Mouse (Mus musculus): Measurements from ENCODE around the gene Zc3h7a. TPM values are rescaled to one million over a fixed set of nuclear protein-coding genes. Genes with fewer than 3 reads are reported as not detected.

Gene Zc3h7a
- polyA plus RNA-seq, 1 experiment from 2014 or later = 79.3 TPM

DNA sequence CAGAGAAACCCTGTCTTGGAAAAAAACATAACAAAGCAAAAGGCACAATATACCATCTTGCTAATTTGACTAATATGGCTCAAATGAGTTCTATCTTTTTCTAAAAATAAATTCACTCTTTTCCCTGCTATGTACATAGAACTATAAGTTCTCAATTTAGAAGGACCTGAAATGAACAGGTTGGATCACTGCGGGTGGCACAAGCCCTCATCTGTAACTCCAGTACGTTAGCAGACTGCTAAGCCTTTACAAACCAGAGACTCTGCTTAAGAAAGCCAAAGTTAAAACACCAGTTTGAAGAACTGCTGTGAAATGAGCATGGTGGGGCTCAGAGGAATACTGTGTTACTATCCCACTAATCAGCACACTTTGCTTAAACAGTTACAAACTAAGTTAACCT is 50.8 kb downstream of the Zc3h7a start:
- Histone ChIP-seq H3K4me1 (ENCODE audit: control insufficient read depth, insufficient read depth, low read length) (no peaks in the 10 kb centered on the region), H3K9ac (ENCODE audit: low read depth, low read length) (no peak overlapping the region), H3K4me3 (ENCODE audit: low read length) (no peak overlapping the region), H3K36me3 (ENCODE audit: control insufficient read depth, insufficient read depth, low read length) (peaks cover 9% of the 10 kb centered on the region), H3K27me3 (replicated peaks; ENCODE audit: control insufficient read depth, insufficient read depth, low read length) (no peaks in the 10 kb centered on the region), H3K4me2 (ENCODE audit: low read depth, low read length) (no peak overlapping the region), H3K27ac (ENCODE audit: low read length) (no peak overlapping the region), H3K9me3 (ENCODE audit: control insufficient read depth, low read length) (no peaks in the 10 kb centered on the region)
- WGBS = 92% methylated on average over 2 of the region's 2 CpGs
- ATAC-seq = no peak

DNA sequence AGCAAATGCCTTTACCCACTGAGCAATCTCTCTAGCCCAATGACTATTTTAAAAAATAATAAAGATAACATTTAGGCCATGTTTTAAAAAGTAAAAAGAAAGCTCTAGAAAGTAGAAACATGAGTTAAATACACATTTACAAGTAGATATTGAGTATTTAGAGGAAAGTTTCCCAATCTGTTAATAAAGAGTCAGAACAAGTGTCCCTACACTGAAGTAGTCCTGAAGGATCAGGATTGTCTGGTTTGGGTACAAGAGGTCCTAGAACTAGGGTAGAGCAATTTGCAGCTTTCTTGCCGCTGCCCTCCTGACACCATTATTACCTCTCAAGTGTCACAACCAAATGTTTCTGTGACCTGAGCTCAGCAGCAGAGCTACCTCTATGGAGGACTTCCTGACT is 52.1 kb downstream of the Zc3h7a start:
- H3K4me2 ChIP-seq (ENCODE audit: low read depth, low read length) = no peak overlapping the region
- no peaks in the 10 kb centered on the region for H3K4me1 ChIP-seq (ENCODE audit: control insufficient read depth, insufficient read depth, low read length)
- peaks cover 9% of the 10 kb centered on the region for H3K36me3 ChIP-seq (ENCODE audit: control insufficient read depth, insufficient read depth, low read length)
- ATAC-seq = no peak
- no peak overlapping the region for H3K9ac ChIP-seq (ENCODE audit: low read depth, low read length)
- H3K9me3 ChIP-seq (ENCODE audit: control insufficient read depth, low read length) = no peaks in the 10 kb centered on the region
- no peak overlapping the region for H3K4me3 ChIP-seq (ENCODE audit: low read length)
- no peaks in the 10 kb centered on the region for H3K27me3 ChIP-seq (replicated peaks; ENCODE audit: control insufficient read depth, insufficient read depth, low read length)
- H3K27ac ChIP-seq (ENCODE audit: low read length) = no peak overlapping the region
- WGBS = 90% methylated on average over 1 of the region's 1 CpGs

DNA sequence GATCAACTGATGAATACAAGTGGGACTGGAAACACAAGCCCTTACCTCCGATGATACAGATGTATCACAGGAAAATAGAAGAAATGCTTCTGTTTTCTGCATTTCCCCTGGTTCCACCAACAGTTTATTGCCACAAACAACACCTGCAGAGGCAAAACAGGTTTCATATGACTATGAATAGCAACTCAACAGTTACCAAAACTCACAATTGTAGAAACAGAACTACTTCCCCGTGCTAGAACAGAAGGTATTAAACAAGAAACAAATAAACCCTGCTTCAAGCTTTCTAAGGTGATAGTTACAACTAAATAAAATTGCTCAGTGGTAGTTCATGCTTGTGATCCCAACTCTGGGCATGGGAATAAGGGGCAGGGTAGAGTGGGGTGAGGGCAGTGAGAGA is 53.6 kb downstream of the Zc3h7a start:
- Histone ChIP-seq H3K4me3 (ENCODE audit: low read length) (no peak overlapping the region), H3K36me3 (ENCODE audit: control insufficient read depth, insufficient read depth, low read length) (peaks cover 9% of the 10 kb centered on the region), H3K9ac (ENCODE audit: low read depth, low read length) (no peak overlapping the region), H3K4me2 (ENCODE audit: low read depth, low read length) (no peak overlapping the region), H3K4me1 (ENCODE audit: control insufficient read depth, insufficient read depth, low read length) (no peaks in the 10 kb centered on the region), H3K27me3 (replicated peaks; ENCODE audit: control insufficient read depth, insufficient read depth, low read length) (no peaks in the 10 kb centered on the region), H3K9me3 (ENCODE audit: control insufficient read depth, low read length) (no peaks in the 10 kb centered on the region), H3K27ac (ENCODE audit: low read length) (no peak overlapping the region)
- no peak for ATAC-seq
- 93% methylated on average over 2 of the region's 2 CpGs for WGBS

GRCm38 (mm10) chr16:11109198-11109740 is 66.9 kb downstream of the Zc3h7a start:
- Histone ChIP-seq H3K9me3 (ENCODE audit: control insufficient read depth, low read length) (no peaks in the 10 kb centered on the region), H3K27ac (ENCODE audit: low read length) (no peak overlapping the region), H3K4me3 (ENCODE audit: low read length) (no peak overlapping the region), H3K4me1 (ENCODE audit: control insufficient read depth, insufficient read depth, low read length) (no peaks in the 10 kb centered on the region), H3K27me3 (replicated peaks; ENCODE audit: control insufficient read depth, insufficient read depth, low read length) (no peaks in the 10 kb centered on the region), H3K36me3 (ENCODE audit: control insufficient read depth, insufficient read depth, low read length) (no peaks in the 10 kb centered on the region), H3K9ac (ENCODE audit: low read depth, low read length) (no peak overlapping the region), H3K4me2 (ENCODE audit: low read depth, low read length) (no peak overlapping the region)
- 61% methylated on average over 4 of the region's 4 CpGs for WGBS
- ATAC-seq = no peak

GRCm38 (mm10) chr16:11104905-11105304 is 71.3 kb downstream of the Zc3h7a start:
- Histone ChIP-seq H3K9me3 (ENCODE audit: control insufficient read depth, low read length) (no peaks in the 10 kb centered on the region), H3K27ac (ENCODE audit: low read length) (no peak overlapping the region), H3K4me3 (ENCODE audit: low read length) (no peak overlapping the region), H3K9ac (ENCODE audit: low read depth, low read length) (no peak overlapping the region), H3K27me3 (replicated peaks; ENCODE audit: control insufficient read depth, insufficient read depth, low read length) (no peaks in the 10 kb centered on the region), H3K4me2 (ENCODE audit: low read depth, low read length) (no peak overlapping the region), H3K4me1 (ENCODE audit: control insufficient read depth, insufficient read depth, low read length) (no peaks in the 10 kb centered on the region), H3K36me3 (ENCODE audit: control insufficient read depth, insufficient read depth, low read length) (no peaks in the 10 kb centered on the region)
- ATAC-seq = no peak
- 82% methylated on average over 1 of the region's 1 CpGs for WGBS

DNA sequence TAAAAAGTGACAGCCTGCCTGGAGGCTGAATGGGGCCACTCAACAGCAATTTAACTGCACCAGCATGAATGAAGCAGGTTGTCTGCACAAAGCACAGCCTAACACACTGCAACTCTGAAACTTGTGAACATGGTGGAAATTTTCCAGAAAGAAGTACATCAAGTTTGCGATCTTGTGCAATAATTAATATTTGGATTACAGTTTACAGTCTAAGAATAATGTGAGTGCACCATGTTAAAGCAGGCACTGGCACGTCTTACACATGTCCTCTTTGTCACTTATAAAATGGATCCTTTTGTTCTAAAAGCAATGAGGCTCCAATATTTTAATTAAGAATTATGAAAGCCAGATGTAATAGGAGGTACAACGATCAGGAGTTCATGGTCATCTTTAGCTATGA is 78.9 kb downstream of the Zc3h7a start:
- Histone ChIP-seq H3K27ac (ENCODE audit: low read length) (no peak overlapping the region), H3K36me3 (ENCODE audit: control insufficient read depth, insufficient read depth, low read length) (no peaks in the 10 kb centered on the region)
- ATAC-seq = no peak

GRCm38 (mm10) chr16:11093717-11094386 is 82.3 kb downstream of the Zc3h7a start:
- H3K27ac ChIP-seq (ENCODE audit: low read length) = no peak overlapping the region
- H3K9me3 ChIP-seq (ENCODE audit: control insufficient read depth, low read length) = no peaks in the 10 kb centered on the region
- peaks cover 3% of the 10 kb centered on the region; the same call in 1 of the 2 replicates for H3K36me3 ChIP-seq (ENCODE audit: control insufficient read depth, insufficient read depth, low read length)
- ATAC-seq = no peak
- H3K4me1 ChIP-seq (ENCODE audit: control insufficient read depth, insufficient read depth, low read length) = no peaks in the 10 kb centered on the region
- no peaks in the 10 kb centered on the region for H3K27me3 ChIP-seq (replicated peaks; ENCODE audit: control insufficient read depth, insufficient read depth, low read length)
- no peak overlapping the region for H3K4me3 ChIP-seq (ENCODE audit: low read length)
- H3K9ac ChIP-seq (ENCODE audit: low read depth, low read length) = no peak overlapping the region
- 87% methylated on average over 13 of the region's 13 CpGs for WGBS
- no peak overlapping the region for H3K4me2 ChIP-seq (ENCODE audit: low read depth, low read length)

More for the DNA sequence above, 78.9 kb downstream of the Zc3h7a start:
- Histone ChIP-seq H3K4me3 (ENCODE audit: low read length) (no peak overlapping the region), H3K27me3 (replicated peaks; ENCODE audit: control insufficient read depth, insufficient read depth, low read length) (no peaks in the 10 kb centered on the region), H3K4me1 (ENCODE audit: control insufficient read depth, insufficient read depth, low read length) (no peaks in the 10 kb centered on the region), H3K4me2 (ENCODE audit: low read depth, low read length) (no peak overlapping the region), H3K9me3 (ENCODE audit: control insufficient read depth, low read length) (no peaks in the 10 kb centered on the region), H3K9ac (ENCODE audit: low read depth, low read length) (no peak overlapping the region)
- 91% methylated on average over 3 of the region's 3 CpGs for WGBS

DNA sequence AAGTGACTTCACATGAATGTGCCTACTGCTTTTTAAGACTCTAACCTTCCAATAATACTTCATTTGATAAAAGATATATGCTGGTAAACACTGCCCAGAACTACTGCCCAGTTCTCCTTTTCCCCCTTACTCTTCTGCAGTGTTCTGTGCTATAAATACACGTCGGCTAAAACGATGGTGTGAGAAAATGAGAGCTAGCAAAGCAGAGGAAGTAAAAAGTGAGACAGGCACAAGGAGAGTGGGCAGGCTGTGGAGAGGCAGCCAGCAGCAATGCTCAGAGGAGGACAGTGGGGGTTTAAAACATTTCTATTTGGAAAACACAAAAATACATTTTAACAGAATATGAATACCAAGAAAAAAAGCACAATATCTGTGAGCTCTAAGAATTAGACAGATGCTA is 83.7 kb downstream of the Zc3h7a start:
- 68% methylated on average over 3 of the region's 3 CpGs for WGBS
- no peaks in the 10 kb centered on the region for H3K4me1 ChIP-seq (ENCODE audit: control insufficient read depth, insufficient read depth, low read length)

DNA sequence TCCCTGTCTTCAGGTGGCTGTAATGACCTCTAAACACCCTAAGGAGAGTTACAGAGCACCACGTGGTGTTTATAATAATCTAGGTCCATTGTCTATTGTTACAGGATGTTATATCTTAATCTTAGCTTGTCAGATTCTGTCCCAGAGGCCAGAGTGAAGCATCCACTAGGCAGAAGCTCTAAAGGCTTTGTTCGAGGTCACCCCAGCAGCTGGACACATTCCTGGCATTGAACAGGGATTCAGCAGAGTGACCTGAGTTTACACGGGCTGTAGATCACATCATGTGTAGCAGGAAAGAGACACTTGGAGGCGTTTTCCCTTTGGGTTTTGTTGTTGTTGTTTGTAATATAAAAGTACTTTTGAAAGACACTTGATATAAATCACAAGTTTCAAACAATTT is 84.1 kb downstream of the Zc3h7a start:
- no peak for ATAC-seq
- no peaks in the 10 kb centered on the region for H3K9me3 ChIP-seq (ENCODE audit: control insufficient read depth, low read length)
- H3K27me3 ChIP-seq (replicated peaks; ENCODE audit: control insufficient read depth, insufficient read depth, low read length) = no peaks in the 10 kb centered on the region
- H3K36me3 ChIP-seq (ENCODE audit: control insufficient read depth, insufficient read depth, low read length) = peaks cover 8% of the 10 kb centered on the region; the same call in 1 of the 2 replicates
- WGBS = 61% methylated on average over 4 of the region's 4 CpGs
- no peaks in the 10 kb centered on the region for H3K4me1 ChIP-seq (ENCODE audit: control insufficient read depth, insufficient read depth, low read length)
- no peak overlapping the region for H3K4me2 ChIP-seq (ENCODE audit: low read depth, low read length)
- H3K9ac ChIP-seq (ENCODE audit: low read depth, low read length) = no peak overlapping the region
- H3K4me3 ChIP-seq (ENCODE audit: low read length) = no peak overlapping the region
- no peak overlapping the region for H3K27ac ChIP-seq (ENCODE audit: low read length)

More for the DNA sequence above, 83.7 kb downstream of the Zc3h7a start:
- Histone ChIP-seq H3K4me3 (ENCODE audit: low read length) (no peak overlapping the region), H3K27me3 (replicated peaks; ENCODE audit: control insufficient read depth, insufficient read depth, low read length) (no peaks in the 10 kb centered on the region), H3K4me2 (ENCODE audit: low read depth, low read length) (no peak overlapping the region), H3K9me3 (ENCODE audit: control insufficient read depth, low read length) (no peaks in the 10 kb centered on the region), H3K9ac (ENCODE audit: low read depth, low read length) (no peak overlapping the region), H3K36me3 (ENCODE audit: control insufficient read depth, insufficient read depth, low read length) (peaks cover 7% of the 10 kb centered on the region; the same call in 1 of the 2 replicates), H3K27ac (ENCODE audit: low read length) (no peak overlapping the region)
- ATAC-seq = no peak
